Mouse (Mus musculus) ovary, postnatal 14 days (tissue): Measurements from ENCODE around the gene a.
"Not testable (repeated sequence)": the region's sequence is repeated elsewhere in the genome, so short reads cannot be mapped to it uniquely, and the experiment has no call there.

Experiments used
- DNase-seq: peaks from one replicate; pipeline ENCODE4 v3.0.0; 2022; ENCODE audit warnings: low spot score

Gene a

GRCm38 (mm10) chr2:154991411-154991810 lies 200.2 kb downstream of the a start:
- no peak for DNase-seq

GRCm38 (mm10) chr2:154992083-154992482 lies 200.9 kb downstream of the a start:
- no peak for DNase-seq

GRCm38 (mm10) chr2:155005491-155005890 lies 214.3 kb downstream of the a start:
- no peak for DNase-seq

DNA sequence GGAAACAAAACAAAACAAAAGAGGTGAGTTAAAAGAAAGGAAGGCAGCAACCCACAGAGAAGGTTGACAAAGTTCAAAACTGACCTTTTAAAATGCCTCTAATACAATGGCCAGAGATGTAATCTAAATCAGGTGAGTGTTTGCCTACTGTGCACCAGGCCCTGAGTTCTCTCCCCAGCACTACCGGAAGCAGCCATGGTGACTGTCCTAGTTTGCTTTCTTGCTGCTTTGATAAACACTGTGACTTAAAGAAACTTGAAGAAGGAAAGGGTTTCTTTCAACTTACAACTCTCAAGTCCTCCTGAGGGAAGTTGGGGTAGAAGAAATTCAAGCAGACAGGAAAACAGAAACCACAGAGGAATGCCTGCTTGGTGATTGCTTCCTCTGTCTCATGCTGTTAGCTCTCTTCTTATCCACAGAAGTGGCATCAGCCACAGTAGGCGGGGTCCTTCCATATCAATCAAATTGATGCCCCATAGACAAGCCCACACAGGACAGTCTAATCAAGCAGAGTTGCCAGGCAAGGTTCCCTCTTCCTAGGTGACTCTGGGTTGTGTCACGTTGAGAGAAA lies 220.0 kb downstream of the a start:
- DNase-seq, result no peak

DNA sequence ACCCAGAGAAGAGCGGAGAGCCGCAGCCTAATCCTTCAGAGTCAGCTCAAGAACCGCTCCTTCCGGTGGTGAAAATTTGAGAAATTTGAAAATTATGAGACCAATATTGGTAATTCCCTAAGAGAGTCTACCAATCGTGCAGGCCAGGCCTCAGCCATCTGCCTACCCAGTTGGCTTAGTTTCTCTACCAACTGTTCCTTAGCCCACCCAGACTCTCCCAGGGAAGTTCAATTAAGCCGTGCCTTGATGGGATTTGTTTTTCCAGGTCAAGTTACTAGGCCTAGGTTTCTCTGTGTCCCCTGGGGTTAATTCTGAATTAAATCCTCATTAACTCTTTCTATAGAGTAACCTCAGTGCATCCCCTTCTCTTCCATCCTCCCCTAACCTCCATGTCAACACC lies 221.8 kb downstream of the a start:
- DNase-seq, result no peak

DNA sequence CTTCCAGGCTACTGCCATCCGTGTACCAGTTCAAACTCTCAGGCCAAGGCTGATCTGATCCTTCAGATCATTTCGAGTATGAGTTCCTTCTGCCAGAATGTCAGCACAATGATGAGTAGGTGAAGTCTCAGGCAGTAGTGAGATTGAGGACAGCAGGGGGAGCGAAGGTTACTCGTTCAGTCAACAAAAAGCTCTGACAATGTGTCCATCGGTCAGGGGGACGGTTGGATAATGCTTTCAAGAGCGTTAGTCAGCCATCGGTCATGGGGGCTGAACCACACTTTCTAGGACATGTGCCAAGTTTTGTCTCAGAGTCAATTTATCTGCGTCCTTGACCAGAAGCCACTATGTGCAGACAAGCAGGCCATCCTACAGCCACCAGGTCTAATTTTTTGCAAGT lies 225.5 kb downstream of the a start:
- DNase-seq, result not testable (repeated sequence)

GRCm38 (mm10) chr2:155018251-155018755 lies 227.1 kb downstream of the a start, which contains the start of gene Gm14226:
Gm14226 (plus strand) TSS chr2:155018266.
- DNase-seq, result not testable (repeated sequence)

- DNase-seq, result peak; percentile 38
Observed at GRCm38 (mm10) chr2:155018762-155019641, 227.8 kb downstream of the a start.

GRCm38 (mm10) chr2:155019673-155020072 lies 228.5 kb downstream of the a start:
- DNase-seq, result peak; percentile 93

DNA sequence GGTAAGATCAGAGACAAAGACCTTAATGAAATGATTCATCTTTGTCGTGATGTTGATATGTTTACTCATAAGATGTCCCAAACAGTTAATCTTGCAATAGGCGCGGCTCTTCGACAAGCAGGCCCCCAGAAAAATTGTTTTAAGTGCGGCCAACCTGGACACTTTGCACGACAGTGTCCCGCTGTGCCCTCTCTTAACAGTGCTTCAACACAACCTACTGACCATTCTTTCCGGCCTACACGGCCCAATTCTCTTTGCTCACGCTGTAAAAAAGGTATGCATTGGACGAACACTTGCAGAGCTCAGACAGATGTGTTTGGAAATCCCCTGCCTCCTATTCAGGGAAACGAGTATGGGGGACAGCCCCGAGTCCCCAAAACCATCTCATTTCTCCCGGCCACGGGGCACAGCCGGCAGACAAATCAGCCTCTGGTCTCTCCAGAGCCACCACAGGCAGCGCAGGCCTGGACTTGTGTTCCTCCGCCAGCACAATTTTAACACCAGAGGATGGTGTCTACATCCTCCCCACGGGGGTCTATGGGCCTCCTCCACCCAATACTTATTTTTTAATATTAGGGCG lies 229.1 kb downstream of the a start:
- DNase-seq, result not testable (repeated sequence)

- no peak for DNase-seq
Observed at GRCm38 (mm10) chr2:155030831-155031230, 239.6 kb downstream of the a start.

DNA sequence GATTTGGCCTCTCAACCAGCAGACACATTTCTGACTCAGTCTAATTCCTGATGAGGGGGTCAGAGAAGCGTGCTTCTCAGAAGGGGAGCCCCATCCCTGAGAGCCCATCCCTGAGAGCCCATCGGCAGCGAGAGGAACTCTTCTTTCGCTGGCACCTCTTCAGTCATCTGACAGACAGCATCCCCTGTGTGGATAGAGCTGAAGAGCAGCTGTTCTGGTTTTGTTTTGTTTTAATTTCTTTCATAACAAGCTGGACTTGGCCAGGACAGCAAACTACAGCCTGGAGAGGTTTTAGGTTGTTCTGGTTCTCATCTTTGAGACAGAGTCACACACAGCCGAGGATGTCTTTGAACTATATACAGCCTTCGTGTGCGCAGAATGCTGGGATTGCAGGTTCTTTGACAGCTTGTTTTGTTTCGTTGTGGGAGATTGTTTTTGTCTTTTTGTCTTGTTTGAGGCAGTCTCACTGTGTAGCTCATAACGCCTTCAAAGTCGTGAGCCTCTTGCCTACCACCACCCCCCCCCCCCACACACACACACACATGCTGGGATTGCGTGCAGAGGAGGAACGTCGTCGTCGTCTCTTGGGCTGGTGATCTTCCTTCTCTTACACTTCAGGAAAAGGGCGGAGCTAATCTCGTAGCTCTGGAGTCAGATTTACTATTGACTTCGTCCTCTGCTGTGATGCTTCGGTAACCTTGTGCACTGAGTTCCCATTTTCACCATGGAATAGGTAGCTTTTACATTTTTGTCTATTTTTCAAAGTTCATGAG lies 241.9 kb downstream of the a start:
- no peak for DNase-seq

DNA sequence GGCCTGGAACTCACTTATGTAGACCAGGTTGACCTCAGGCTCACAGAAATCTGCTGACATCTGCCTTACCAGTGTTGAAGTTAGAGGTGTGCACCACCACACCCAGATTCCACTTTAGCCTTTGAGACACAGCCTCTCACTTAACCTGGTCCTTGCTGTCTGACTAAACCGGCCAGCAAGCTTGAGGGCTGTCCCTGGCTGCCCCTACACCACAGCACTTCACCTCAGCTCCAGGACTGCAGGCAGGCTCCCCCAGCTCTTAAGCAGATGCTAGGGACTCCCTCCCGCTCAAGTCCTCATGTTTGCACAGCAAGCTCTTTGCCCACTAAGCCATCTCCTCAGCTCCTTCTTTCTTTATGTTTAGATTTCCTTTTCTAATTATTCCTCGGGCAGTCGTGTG lies 248.8 kb downstream of the a start:
- no peak for DNase-seq

DNA sequence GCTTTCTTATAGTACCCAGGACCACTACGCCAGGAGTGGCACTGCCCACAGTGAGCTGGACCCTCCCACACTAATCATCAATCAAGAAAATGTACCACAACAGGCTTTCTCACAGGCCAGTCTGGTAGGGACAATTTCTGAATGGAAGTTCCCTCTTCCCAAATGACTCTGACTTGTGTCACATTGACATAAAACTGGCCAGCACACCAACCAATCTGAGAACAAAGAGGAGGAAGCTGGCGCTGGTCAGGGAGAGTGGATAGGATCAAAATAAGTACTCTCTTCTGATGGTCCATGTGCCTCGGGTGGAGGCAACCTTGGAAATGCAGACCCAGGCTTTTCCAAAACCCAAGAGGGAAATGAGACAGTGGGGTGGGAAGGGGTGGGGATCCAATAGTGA lies 253.3 kb downstream of the a start:
- no peak for DNase-seq

DNA sequence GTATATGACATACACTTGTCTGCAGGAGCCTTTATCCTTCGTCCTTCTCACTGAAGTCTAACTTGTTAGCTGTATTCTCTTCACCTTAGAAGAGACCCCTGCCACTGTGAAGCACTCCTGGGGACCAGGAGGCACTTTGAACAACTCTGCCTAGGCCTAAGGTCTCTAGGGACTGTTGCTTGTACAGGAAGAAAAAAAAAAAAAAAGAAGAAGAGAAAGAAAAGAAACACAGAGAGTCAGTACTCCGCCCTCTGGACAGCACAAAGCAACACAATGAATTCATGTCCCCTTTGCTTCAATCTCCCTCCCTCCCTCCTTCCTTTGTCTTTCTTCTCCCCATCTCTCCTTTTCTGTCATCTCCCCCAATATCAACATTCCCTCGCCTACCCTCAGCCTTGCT lies 253.9 kb downstream of the a start:
- DNase-seq, result no peak

GRCm38 (mm10) chr2:155046803-155047202 lies 255.6 kb downstream of the a start:
- no peak for DNase-seq

GRCm38 (mm10) chr2:155047452-155048178 lies 256.4 kb downstream of the a start:
- no peak for DNase-seq

DNA sequence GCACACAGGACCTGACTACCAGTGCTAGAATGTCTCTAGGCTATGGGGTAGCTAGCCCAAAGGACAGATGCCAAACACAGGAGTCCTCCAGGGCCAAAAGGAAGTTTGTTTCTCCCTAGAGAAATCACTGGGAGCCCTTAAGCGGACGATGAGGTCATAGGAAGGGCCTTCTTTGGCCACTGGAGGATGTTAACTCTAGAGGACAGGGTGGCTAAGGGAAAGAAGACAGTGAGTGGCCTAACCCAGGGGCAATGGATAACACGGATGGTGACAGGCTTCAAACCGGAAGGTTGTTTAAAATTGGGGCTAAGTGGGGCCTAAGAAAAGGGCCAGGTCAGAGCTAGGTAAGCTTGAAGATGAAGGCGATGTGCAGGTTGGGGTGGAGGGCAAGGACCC lies 258.9 kb downstream of the a start:
- no peak for DNase-seq

GRCm38 (mm10) chr2:155050504-155051236 lies 259.5 kb downstream of the a start:
- peak; percentile 94 for DNase-seq

DNA sequence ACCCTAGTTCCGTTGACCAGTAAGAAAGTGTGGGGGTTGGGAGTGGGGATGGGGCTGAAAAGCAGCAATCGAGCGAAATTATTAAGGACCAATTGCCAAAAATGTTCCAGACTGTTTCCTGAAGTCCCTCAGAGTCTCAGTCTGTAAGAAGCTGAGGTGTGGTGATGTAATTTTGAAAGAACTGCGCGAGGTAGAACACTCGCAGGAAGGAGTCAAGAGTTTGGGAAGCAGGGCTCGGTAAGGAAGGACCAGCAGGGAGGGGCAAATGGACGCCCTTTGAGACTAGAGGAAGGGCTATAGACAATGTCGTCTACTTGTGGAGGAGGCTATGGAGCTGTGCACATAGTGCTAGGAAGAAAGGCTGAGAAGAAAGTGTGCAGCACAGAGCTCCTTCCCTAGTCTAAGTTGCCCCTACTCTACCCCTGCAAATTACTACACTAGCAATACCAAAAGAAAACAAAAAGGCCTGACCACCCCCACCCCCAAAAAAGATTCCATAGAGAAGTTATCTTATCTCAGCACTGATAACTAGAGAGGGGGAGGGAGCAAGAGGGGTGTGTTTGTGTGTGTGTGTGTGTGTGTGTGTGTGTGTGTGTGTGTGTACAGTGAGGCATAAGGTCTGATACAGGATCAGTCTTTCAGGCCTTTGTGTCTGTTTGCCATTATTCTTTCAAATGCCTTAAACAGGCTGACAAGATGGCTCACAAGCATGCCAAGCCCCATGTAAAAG lies 260.6 kb downstream of the a start:
- no peak for DNase-seq
